Mouse (Mus musculus) layer of hippocampus, postnatal 10 days (tissue): ENCODE data around the gene Tfap2c. TPM values are rescaled to one million over a fixed set of nuclear protein-coding genes. Genes with fewer than 3 reads are reported as not detected.
A peak's percentile ranks its signal among the peaks of the same experiment; 100 is the strongest.

ENCODE experiments used
- DNase-seq, 2 experiments: peaks; one replicate each; pipeline ENCODE4 v3.0.0; 2021; ENCODE audit warnings: low spot score in 2 of 2
- long read RNA-seq: library from polyadenylated mRNA; stranded (forward); transcript quantifications from one replicate; pipeline ENCODE4 v2.0.0, GENCODE M21; 2023
- total RNA-seq, 2 experiments: library from RNA; stranded (reverse); gene quantifications; 2 replicates each; pipeline ENCODE4 v1.2.3; 2021

The Tfap2c gene
- total RNA-seq: 1 to 10 TPM; 1.6 to 1.9 TPM
- long read RNA-seq, partial matches to known transcripts: 0 of 1 reads
- long read RNA-seq, other reads (novel, unspliced or antisense): 0 of 1 reads

DNA sequence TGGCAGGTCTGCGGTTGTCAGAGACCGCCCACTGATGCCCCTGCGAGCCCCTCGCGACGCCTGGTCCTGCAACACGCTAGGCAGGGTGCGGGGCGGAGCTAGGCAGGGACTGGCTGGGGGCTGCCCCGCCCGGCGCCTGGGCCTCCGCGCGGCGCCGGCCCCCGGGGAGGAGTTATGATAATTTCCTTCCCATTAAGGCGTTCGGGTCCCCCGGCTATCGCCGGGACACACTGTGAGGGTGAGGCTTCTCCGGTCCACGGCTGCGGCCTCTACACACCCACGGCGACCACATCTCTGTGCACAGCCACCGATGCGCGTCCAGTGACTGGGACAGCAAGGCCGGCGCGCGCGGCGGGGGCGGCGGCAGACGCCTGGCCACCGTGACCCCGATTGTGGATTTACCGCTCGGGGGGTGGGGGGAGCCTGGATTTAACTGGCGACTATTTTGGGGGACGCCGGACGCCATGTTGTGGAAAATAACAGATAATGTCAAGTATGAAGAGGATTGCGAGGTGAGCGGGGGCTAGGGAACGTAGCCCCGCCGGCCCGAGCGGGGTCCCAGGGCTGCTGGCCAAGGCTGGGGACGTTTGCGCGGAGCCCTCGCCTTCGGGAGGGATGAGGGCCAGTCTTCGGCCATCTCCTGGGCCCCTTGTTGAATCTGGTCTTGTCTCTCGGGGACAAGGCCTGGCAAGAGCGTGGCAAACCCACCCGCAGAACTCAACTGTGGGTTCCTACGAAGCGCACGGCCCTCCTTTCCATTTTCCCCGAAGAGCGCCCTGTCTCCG, at the start of gene Tfap2c:
Gene Tfap2c, plus strand, starts transcription at position 223 of the 785 bp plus-strand sequence.
- peak in 1 of 2 experiments; percentile 26 for DNase-seq

DNA sequence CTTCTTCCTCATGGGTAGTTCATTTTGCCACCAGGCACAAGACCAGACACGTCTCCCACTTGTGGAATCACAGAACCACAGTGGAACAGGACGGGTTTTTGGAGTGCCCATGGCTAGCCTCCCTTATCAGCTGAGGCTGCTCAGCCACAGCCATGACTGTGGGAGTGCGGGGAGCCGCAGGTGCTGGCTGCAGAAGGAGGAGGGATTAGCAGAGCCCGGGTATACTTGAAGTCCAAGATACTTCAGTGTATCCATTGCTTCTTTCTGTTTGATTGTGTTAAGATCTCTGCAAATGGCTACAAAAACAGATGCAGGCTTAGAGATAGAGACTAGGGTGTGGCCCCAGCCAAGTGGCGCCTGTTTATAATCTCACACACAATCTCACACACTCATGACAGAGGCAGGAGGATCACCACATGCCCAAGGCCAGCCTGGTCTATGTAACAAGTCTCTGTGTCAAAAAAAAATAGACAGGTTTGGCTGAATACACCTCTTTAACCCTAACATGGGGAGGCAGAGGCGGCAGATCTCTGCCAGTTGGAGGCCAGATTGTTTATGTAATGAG, 48.6 kb upstream of the Tfap2c start:
- DNase-seq: no peak

DNA sequence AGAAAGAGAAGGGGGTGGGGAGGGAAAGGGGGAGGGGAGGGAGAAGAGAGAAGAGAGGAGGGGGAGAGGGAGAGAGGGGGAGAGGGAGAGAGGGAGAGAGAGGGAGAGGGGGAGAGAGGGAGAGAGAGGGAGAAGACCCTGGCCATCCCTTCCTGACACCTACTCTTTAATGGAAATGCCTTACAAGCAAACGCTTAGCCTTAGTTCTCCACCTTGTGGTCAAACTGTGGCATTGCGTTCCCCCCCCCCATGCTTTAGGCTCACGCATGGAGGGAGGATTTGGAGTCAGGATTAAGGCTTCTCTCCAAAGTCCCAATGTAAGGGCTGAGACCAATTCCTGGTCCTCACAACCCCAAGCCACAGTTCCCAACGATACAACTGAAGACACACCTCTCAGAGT, 48.1 kb upstream of the Tfap2c start:
- peak in 1 of 2 experiments; percentile 27 for DNase-seq

DNA sequence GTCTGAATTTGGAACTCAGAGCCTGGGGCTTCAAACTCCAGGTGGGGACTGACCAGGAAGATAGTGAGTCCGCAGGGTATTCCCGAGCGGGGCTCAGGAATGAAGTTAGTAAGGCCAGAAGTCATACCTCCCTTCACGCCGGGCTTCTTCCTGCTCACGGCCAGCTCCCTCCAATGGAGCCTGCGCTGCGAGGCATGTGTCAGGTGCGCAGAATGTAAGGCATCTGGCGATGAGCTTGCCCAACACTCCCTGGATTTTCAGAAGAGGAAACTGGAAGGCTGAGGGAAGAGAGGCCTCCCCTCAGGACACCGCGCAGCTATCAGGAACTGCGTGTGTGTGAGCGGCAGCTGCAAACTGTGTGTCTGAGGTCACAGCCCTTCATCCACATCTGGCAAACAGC, 47.2 kb upstream of the Tfap2c start:
- no peak for DNase-seq

DNA sequence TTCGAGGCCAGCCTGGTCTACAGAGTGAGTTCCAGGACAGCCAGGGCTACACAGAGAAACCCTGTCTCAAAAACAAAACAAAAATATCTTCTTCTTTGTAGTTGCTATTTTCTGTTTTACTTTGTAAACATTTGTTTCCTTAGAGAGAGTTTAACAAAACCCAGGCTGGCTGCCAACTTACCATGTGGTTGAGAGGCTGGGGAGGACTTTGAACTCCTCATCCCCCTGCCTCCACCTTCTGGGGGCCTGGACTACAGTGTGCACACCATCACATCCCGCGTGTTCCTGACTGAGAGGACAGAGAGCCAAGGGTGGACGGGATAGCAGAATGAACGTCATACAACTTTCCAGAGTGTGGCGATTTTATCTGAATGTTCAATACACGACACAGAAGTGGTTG, 43.3 kb upstream of the Tfap2c start:
- DNase-seq: no peak

DNA sequence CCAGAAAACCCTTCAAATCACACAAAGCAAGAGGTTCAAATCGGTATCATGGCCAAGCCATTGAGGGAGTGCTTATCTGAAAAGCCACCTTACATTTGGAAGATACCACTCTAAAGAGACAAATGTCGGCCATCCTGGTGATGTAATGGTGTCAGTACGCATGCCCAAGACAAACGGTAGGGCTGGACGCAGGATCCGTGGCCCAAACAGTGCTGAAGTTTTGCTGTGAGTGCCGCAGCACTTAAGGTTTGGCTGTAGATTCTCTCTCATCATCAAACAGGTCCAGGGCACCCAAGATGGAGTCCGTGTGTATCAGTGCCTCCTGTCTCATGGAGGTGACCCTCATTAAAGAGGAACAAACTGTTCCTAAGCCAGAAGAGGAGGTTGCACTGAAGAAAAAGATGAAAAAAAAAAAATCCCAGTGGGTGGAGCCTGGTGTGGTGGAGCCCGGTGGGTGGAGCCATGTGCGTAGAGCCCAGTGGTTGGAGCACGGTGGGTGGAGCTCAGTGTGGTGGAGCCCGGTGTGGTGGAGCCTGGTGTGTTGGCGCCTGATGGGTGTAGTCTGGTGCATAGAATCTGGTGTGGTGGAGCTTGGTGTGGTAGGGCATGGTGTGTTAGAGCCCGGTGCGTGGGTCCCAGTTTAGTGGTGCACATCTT, 39.2 kb upstream of the Tfap2c start:
- DNase-seq: no peak

DNA sequence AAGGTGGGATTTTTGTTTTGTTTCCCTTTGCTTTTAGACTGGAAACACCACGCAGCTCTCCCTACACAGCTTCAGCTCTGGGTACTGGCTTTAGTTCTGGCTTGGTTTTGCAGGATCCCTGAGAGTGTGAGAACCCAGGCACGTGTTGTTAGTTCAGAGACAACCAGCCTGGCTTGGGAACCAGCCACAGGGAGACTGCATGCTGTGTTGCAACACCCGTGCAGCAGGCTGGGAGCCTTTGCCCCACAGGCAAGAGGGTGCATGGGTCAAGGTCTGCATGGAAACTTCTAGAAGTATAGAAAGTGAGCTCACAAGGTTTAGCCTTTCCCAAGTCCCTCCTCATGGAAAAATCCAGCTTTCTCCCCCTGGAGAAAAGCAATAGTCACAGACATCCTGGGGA, 38.5 kb upstream of the Tfap2c start:
- DNase-seq: no peak

DNA sequence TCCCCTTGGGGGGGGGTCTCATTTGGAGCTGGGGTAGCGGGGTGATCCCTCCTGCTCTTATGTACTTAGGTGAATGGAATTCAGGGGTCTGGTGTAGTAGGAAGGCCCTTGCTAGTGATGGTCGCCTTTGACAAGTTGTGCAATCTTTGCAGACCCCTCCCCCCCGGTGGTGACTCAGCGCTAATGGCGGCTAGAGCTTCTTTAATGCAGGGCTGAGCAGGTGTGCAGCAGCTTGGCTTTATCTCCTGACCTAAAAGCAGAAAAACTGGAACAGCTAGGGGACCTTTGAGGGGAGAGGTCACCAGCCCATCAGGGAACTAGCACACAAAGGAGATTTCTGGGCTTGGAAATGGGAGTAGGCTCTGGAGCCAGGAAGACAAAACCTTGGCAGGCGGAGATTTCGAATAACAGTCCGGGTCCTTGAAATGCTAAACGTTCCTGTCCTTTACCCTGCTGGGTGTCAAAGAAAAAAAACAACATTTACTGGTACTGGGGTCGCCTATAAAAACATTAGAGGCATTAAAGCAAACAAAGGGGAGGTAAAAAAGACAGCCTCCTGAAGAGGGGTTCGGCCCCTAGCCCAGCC, 32.9 kb upstream of the Tfap2c start:
- DNase-seq: no peak

DNA sequence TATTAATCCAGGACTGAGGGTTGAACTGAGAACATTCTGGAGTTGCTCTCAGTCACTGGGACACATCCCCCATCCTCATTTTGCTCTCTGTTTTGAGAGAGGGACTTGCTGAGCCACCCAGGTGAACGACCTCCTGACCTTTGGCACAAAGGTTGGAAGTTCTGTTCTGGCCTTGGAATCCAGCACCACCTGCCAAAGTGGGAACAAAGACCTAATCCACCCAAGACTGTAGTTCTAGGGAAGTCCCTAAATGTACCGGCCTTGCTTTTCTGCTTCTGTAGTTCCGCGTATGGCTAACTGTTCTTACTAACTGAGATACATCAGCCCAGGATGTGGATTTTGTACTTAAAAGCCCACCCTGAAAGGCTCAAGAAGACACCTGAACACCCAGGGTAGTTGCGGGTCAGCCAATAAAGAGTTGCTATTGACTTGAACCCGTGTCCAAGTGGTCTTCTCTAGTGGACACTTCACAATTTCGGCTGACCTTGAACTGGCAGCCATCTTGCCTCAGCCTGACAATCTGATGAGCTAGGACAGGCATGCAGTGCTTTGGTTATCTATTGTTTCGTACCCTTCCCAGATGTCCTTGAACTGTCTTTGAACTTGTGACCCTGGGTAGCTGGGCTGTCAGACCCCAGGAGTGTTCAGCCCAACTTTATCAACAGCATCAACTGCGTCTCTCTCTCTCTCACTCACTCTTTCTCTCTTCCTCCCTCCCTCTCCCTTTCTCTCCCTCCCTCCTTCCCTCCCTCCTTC, 28.6 kb upstream of the Tfap2c start:
- no peak for DNase-seq

DNA sequence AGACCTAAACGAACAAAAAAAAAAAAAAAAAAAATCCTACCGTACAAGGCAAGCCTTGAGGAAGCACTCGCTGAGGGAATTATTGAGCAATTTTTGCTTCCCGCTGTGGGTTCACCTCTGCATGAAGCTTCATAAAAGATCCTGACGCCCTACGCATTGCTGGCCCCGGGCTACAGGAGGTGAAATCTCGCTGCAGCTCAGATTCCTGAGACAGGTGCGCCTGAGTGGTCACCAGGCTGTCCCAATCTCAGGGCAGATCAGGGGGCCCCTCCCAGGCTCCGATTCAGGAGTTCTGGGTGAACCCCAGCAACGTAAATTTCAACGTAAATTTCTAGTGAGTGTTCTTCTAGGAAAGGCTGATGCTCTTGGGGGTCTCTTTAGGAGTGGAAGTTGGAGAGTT, 26.9 kb upstream of the Tfap2c start:
- DNase-seq: no peak

DNA sequence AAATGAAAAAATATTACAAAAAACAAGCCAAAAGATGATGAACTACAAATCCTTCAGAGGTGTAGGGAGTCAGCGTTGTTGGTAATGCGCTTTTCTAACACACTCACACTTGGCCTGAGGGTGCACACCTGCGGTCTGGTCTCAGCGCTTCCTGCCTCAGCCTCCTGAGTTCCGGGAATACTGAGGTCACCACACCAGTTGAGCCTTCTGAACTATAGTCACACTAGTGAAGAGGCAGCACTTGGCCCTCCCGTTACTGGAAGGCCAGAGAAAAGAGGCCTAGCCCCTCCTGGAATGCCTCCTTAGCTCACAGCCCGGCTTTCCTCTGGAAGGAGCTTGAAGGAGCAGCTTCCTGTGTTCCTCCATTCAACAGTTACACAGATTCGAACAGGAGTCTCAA, 22.2 kb upstream of the Tfap2c start:
- no peak for DNase-seq

DNA sequence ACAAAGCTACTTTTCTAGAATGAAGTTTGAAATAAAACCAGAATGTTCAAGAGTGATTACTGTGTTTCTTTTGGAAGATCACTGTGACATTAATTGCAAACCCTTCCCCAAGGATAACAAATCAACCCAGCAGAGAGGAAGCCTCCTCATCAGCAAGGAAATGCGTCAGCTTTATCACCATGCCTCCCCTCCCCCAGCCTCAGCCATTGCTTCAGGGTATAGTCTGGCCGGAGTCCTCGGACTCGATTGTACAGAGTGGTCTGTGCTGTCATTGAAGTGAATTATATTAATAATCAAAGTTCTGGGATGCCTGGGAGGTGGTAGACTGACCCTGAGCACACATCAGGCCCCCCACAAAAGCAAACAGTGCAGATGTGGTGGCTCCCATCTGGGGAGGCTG, 5.4 kb upstream of the Tfap2c start:
- no peak for DNase-seq

DNA sequence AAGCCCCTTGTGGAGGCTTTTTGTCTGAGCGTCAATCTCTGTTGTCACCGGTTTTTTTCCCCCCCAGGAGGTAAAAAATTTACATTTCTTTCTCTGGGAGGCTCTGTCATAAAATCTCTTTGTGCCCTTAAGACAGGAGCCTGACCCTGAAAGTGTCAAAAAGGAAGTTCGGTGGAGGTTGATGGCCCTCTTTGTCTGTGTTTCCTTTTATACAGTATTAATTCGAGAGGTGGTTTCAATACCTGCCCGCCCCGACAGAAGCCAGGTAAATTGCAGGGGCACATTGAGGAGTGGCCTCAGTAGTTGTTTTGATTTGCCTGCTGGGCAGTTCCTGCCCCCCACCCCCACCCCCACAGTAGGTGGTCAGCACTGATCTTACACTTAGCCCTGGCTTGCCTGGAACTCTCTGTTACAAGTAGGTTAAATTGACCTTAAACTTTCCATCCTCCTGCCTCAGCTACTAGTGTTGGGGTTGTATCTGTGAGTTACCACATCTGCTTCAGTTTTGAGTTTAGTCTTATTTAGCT, 4.7 kb upstream of the Tfap2c start:
- DNase-seq: no peak

DNA sequence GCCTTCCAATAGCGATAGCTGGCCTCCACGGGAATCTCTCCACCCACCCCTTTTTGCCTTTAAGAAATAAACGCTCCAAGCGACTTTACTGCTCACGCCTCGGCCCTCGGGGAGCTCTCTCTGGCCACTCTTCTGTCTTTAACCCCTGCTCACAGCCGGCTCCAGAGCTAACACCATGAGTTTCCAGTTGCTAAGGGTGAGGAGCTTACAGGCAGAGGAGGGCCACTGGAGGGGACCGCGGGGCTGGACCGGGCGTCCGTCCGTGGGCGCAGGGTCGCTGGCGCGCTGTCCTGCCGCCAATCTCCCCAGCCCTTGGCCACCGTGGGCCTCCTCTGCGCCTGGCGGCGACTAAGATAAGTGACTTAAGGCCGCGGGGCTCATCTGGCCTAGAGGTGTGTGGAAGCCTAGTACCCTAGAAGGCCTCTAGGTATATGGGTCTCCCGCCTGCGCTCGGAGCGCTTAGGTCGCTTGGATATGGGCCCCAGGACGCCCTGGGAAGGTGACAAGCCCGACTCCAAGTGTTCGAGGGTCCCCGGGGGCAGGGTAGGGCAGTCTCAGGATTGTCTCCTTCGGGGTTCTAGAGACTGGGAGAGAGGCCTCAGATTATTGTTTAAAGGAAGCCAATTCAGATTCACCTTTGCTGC, 3.7 kb upstream of the Tfap2c start:
- DNase-seq: no peak

DNA sequence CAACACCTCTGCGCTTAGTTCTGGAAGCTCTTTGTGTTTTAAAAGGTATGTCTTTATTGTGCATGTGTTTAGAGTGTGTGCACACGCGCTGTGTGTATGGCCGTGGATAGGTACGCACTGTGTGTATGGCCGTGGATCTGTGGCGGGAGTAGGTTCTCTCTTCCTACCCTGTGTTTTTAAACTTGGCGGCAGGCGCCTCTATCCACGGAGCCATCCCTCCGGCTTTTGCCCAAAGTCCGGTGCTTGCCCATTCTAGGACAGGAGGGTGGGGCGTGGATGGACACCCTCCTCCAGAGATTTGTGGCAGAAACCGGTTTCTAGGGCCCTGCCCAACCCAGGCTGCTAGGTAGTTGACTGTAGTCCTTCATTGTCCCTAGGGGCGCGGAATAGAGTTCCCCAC, 2.8 kb upstream of the Tfap2c start:
- no peak for DNase-seq

DNA sequence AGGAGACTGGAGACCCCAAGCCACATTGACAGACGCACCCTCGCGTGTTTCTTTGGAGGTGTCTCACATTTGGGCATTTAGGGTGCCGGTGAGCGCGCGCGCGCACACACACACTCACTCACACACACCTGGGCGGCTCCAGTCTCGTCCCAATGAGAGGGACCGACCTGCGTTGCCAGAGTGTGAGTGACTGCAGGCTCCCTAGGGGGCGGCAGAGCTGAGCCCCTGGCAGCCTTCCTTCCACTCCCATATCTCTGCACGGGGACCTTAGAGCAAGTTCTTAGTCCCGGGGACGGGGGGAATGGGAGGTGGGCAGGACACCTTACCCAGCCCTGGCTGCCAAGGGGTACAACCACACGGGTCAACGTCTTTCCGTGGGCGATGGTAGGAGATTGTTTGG, 2.3 kb upstream of the Tfap2c start:
- peak in 1 of 2 experiments; percentile 53 for DNase-seq

DNA sequence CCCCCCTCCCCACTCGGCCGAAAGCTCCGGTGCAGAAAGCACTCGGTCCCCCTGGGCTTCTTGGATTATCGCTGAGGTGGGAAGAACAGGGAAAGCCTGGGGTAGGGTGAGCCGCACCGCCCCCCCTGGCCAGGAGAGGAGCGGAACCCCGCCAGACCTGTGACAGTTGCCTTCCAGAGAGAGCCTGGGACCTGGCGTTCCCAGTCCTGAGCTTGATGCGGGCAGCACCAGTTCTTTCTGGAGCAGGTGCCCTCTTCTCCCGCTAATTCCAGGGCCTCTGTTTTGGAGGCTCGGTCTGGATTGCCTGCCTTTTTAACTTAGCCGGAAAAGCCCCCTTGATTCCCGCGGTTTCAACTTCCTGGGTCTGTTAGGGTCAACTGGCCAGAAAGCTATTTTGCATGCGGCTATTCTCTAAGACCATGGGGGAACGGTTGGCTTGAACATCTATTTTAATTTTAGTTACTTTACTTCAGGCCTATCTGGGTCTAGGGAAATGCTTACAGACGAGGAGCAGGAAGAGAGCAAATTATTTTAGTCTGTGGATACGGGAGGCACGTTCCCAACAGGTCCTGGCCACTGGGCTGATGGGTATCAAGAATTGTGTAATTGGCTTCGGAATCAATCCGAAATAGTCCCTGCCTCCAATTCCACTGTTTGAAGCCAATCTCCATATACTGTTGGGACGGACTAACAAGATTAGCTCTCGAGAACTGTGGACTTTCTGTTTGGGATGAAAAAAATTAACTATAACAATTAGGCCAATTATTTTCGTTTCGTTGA, 1.4 kb upstream of the Tfap2c start:
- no peak for DNase-seq

DNA sequence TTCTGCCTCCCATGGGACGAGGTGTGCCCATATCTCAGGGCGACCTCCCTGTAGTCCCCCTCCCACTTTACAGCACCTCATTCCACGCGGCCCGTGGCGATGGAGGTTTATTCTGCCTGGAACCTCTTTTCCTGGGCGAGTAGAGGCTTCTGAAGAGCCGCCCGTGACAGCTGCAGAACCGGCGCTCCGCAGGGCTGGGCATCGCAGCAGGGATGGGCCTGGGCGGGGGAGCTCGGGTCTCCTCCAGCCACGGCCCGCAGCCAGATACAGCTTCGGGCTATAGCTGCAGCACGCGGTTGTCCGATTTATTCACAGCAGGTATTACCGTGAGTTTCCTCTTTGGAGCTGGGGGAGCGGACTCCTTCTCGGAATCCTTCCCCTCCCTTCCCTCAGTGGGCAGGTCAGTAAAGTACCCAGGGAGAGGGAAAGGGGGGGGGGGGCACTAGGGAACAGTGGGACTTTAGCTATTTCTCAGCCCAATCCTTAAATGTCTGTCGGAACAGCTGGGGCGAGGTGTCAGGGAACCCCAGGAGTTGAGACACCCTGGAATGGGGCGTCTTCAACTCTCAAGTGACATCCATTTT, 629 bp upstream of the Tfap2c start:
- no peak for DNase-seq

DNA sequence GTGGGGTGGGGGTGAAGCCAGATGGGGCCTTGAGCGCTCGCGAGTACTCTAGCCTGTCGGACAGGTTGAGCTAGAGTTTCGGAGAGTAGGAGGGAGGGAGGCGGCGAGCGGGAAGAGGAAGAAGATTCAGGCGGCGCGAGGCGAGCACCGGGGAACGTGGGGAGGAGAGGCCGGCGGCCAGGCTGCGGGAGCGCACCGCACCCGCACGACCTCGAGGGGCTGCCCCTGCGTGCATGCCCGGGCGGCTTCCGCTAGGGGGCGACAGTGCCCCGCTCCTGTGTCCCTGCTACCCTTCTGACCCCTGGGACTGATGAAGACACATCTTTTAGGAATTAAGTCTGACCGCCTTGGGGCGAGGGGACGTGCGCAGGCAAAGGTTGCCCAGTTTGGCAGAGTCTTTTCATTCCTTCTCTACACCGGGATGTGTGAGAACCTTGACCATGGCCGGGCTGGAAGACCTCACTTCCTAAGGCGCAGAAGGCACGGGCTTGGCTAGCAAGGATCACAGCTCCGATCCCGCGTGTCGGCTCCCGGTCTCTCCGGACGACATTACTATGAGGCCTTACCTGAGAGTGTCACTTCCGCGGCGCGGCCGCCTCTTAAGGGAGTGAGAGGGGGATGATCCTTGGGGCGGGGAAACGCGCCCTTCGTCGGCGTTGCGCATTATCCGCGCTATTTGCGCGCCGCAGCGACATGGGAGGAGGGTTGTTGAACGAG, 1.1 kb downstream of the Tfap2c start:
- DNase-seq: peak; percentile 76 to 81
